Mouse (Mus musculus) heart, postnatal 0 days (tissue): Measurements from ENCODE around the gene Ccdc30. TPM values are rescaled to one million over a fixed set of nuclear protein-coding genes. Genes with fewer than 3 reads are reported as not detected.

Experiments
- ATAC-seq: fragments of 200-750 bp; cut with Nextera tagmentation; 2 replicates; pipeline ENCODE4 v1.8.0; 2017; ENCODE audit warnings: low read depth, moderate number of reproducible peaks, moderate library complexity; ENCODE audit not compliant: insufficient read depth
- DNase-seq: peaks from one replicate; pipeline ENCODE4 v3.0.0-alpha.2; 2016; ENCODE audit warnings: low spot score
- H3K27ac ChIP-seq: fragments of 300-500 bp; sonication (generic); 2 replicates; pipeline ENCODE4 v1.5.1; 2014; ENCODE audit warnings: low read depth, mild to moderate bottlenecking
- H3K27me3 ChIP-seq: fragments of 300-500 bp; sonication (generic); 2 replicates; pipeline ENCODE4 v1.6.1; 2014; ENCODE audit warnings: low read length, mixed read lengths; ENCODE audit not compliant: control insufficient read depth, insufficient read depth
- H3K36me3 ChIP-seq: fragments of 300-500 bp; sonication (generic); replicated peaks from 2 replicates; pipeline ENCODE4 v1.6.1; 2014; ENCODE audit warnings: low read length, mixed read lengths; ENCODE audit not compliant: control insufficient read depth, insufficient read depth
- H3K4me1 ChIP-seq: fragments of 300-500 bp; sonication (generic); 2 replicates; pipeline ENCODE4 v1.6.1; 2014; ENCODE audit warnings: antibody characterized with exemption; ENCODE audit not compliant: control insufficient read depth, insufficient read depth
- H3K4me2 ChIP-seq: fragments of 300-500 bp; sonication (generic); 2 replicates; pipeline ENCODE4 v1.6.1; 2014; ENCODE audit warnings: low read depth, mild to moderate bottlenecking, low read length, moderate library complexity
- H3K4me3 ChIP-seq: fragments of 300-500 bp; sonication (generic); 2 replicates; pipeline ENCODE4 v1.5.1; 2014; ENCODE audit warnings: low read depth, low read length
- H3K9ac ChIP-seq: fragments of 300-500 bp; sonication (generic); replicated peaks from 2 replicates; pipeline ENCODE4 v1.6.1; 2014; ENCODE audit warnings: low read depth, low read length, mixed read lengths
- H3K9me3 ChIP-seq: fragments of 300-500 bp; sonication (generic); replicated peaks from 2 replicates; pipeline ENCODE4 v1.6.1; 2016; ENCODE audit warnings: low read length; ENCODE audit not compliant: control insufficient read depth
- CTCF ChIP-seq: IDR thresholded peaks from 2 replicates; pipeline ENCODE4 v1.5.1; 2016; ENCODE audit warnings: antibody characterized with exemption, control low read depth, low read depth
- EP300 ChIP-seq: IDR thresholded peaks from 2 replicates; pipeline ENCODE4 v1.6.1; 2016; ENCODE audit warnings: antibody characterized with exemption, low read depth
- WGBS: fragments of 180-500 bp; shearing (Covaris S2); extraction: QIAGEN DNeasy Blood & Tissue Kit; methylation state at CpG from one replicate; pipeline ENCODE4 v1.1.7; 2014; 5-methylcytosine and 5-hydroxymethylcytosine counted together
- polyA plus RNA-seq: library from polyadenylated mRNA; unstranded; fragments of >200 nt; fragmentation: Nextera tagmentation; extraction: Ambion mirVana; gene quantifications from 2 replicates; pipeline ENCODE4 v1.2.1, GENCODE M21; 2015
- total RNA-seq: library from RNA; depleted of rRNA; stranded (reverse); fragments of >200 nt; gene quantifications from 2 replicates; pipeline ENCODE4 v1.2.3, GENCODE M21; 2014; ENCODE audit warnings: low replicate concordance

Ccdc30 gene
- total and polyA plus RNA-seq, 2 experiments from 2014 or later: 2.3 TPM; not detected in 1

DNA sequence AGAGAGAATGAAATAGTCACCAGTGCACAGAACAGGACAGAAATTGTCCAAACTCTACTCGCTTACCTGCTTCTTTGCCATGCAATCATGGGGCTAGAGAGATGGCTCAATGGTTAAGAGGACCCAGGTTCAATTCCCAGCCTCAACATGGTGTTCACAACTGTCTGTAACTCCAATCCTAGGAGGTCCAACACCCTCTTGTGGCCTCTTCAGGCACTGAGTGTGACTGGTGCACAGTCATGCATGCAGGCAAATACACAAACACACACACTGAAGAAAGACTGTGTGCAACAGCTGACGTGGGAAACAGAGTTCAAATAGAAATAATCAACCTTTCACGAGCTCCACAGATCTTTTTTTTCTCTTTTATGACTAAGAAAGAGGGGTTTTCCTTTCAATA, 53.1 kb downstream of the Ccdc30 start:
- Histone ChIP-seq H3K27ac (no peak overlapping the region), H3K4me1 (no peaks in the 10 kb centered on the region), H3K9me3 (no peaks in the 10 kb centered on the region), H3K36me3 (no peaks in the 10 kb centered on the region), H3K4me2 (no peak overlapping the region), H3K9ac (no peak overlapping the region), H3K27me3 (0 out of 2 replicates have a peak, but pooled peaks cover 3% of the 10 kb centered on the region), H3K4me3 (no peak overlapping the region)
- DNase-seq (no peak), ATAC-seq (no peak)
- WGBS: 74% methylated on average over 3 of the region's 3 CpGs
- TF ChIP-seq CTCF (no peak), EP300 (no peak)

DNA sequence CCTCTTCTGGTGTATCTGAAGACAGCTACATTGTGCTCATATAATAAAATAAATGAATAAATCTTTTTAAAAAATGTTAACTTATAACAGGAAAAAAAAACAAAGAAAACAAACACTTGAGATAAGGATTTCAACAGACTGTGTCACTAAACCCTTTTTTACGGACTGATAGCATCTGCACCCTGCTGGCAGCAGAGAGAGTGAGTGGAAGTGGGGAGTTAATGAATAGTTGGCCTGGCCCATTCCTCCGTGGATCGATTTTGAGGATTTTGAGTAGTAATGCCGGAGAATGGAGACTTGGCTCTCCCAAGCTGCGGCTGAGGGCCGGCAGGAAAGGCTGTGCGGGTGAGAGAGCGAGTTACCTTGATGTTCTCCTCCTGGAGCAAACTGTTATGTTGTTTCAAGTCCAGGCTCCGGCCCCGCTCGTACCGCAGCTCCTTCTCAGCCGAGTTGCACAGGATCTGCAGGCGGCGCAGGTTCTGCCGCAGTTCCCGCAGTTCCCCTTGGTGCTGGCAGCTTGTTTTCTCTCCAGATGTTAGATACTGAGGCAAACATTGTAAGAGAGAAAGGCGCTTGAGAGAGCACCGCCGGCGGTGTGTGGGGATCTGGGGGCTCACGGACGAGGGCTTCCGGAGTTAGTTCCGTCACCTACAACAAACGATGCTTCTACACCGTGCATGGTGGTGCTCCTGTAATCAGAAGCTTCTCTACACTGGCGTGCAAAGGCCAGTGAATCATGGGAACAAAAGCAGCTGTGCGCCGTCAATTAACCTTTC, 55.9 kb downstream of the Ccdc30 start:
- Histone ChIP-seq H3K27me3 (0 out of 2 replicates have a peak, but pooled peaks cover 3% of the 10 kb centered on the region), H3K27ac (no peak overlapping the region), H3K4me1 (no peaks in the 10 kb centered on the region), H3K4me3 (peak overlapping the region; percentile 47), H3K9ac (peak overlapping the region; percentile 47; the same call in 1 of the 2 replicates), H3K4me2 (peak overlapping the region; percentile 62), H3K9me3 (no peaks in the 10 kb centered on the region), H3K36me3 (no peaks in the 10 kb centered on the region)
- TF ChIP-seq EP300 (no peak), CTCF (no peak)
- ATAC-seq: no peak
- WGBS: 6% methylated on average over 30 of the region's 30 CpGs
- peak; percentile 5 for DNase-seq

DNA sequence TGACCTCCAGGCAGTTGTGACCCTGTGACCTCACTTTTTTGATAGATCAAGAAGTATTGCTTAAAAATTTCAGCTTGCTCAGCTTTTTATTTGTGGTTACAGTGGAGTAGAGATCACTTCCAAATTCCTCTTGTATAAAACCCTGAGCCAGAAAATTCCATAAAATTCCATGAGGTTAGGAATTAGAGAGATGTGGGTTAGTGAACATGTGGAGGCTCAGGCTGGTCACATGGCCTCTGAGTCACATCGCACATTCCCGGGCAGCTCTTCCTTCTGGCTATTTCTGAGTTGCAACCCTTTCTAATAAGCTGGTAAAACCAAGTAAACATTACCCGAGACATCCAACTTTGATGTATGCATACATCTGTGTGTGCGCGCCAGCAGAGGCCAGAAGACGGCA, 69.8 kb downstream of the Ccdc30 start:
- H3K9me3 ChIP-seq: no peaks in the 10 kb centered on the region

DNA sequence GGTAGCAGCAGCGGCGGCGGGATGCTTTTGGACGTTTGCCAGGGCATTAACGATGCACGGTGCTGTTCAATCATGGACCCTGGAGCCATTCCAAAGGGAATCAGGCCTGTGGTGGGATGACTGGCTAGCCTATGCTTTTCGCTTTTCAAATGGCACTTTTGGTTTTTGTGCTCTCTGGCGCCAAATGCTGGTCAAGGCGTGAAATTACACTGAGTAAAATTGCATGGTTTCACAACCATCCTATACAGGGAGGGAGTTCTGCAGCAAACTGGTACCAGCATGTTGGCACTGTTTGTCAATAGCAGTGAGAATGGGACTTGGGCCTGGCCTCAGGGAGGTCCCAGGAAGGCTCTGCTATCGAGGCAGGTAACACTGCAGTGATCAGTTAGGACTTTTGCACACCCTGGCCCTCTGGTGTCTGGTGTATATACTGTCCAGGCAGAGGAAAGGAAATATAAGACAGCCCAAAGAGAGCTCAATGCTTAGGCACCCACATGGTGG, 76.4 kb downstream of the Ccdc30 start:
- H3K27ac ChIP-seq: no peak overlapping the region
- peak; percentile 69 for TF ChIP-seq CTCF
- no peak for TF ChIP-seq EP300
- H3K4me1 ChIP-seq: no peaks in the 10 kb centered on the region
- ATAC-seq (no peak), DNase-seq (peak; percentile 39)
- H3K9ac ChIP-seq: no peak overlapping the region
- no peaks in the 10 kb centered on the region for H3K9me3 ChIP-seq
- 2% methylated on average over 10 of the region's 10 CpGs for WGBS
- no peaks in the 10 kb centered on the region for H3K36me3 ChIP-seq
- H3K4me2 ChIP-seq: no peak overlapping the region
- H3K4me3 ChIP-seq: no peak overlapping the region
- no peaks in the 10 kb centered on the region for H3K27me3 ChIP-seq

More for the DNA sequence above, 69.8 kb downstream of the Ccdc30 start:
- Histone ChIP-seq H3K27me3 (no peaks in the 10 kb centered on the region), H3K4me1 (no peaks in the 10 kb centered on the region), H3K4me2 (no peak overlapping the region), H3K36me3 (no peaks in the 10 kb centered on the region), H3K9ac (no peak overlapping the region), H3K27ac (no peak overlapping the region), H3K4me3 (no peak overlapping the region)
- TF ChIP-seq CTCF: no peak
- TF ChIP-seq EP300: no peak
- DNase-seq (no peak), ATAC-seq (no peak)
- 89% methylated on average over 6 of the region's 6 CpGs for WGBS

- H3K9ac ChIP-seq: no peak overlapping the region
- no peaks in the 10 kb centered on the region for H3K4me1 ChIP-seq
- H3K4me3 ChIP-seq: no peak overlapping the region
- ATAC-seq (no peak), DNase-seq (no peak)
- no peaks in the 10 kb centered on the region for H3K27me3 ChIP-seq
- H3K27ac ChIP-seq: no peak overlapping the region
- no peak overlapping the region for H3K4me2 ChIP-seq
- H3K36me3 ChIP-seq: no peaks in the 10 kb centered on the region
- no peak for TF ChIP-seq EP300
- TF ChIP-seq CTCF: no peak
- WGBS: 78% methylated on average over 4 of the region's 4 CpGs
- H3K9me3 ChIP-seq: no peaks in the 10 kb centered on the region
Measured at GRCm38 (mm10) chr4:119338422-119338821, 76.9 kb downstream of the Ccdc30 start.

GRCm38 (mm10) chr4:119333487-119333886, 81.8 kb downstream of the Ccdc30 start:
- no peak for TF ChIP-seq EP300
- TF ChIP-seq CTCF: no peak
- ATAC-seq (no peak), DNase-seq (no peak)
- Histone ChIP-seq H3K9me3 (no peaks in the 10 kb centered on the region), H3K27me3 (no peaks in the 10 kb centered on the region), H3K9ac (no peak overlapping the region), H3K27ac (no peak overlapping the region), H3K36me3 (no peaks in the 10 kb centered on the region), H3K4me1 (no peaks in the 10 kb centered on the region), H3K4me3 (no peak overlapping the region), H3K4me2 (no peak overlapping the region)
- WGBS: 76% methylated on average over 6 of the region's 6 CpGs
